Mouse (Mus musculus): ENCODE data around the gene Rbm38. TPM values are rescaled to one million over a fixed set of nuclear protein-coding genes. Genes with fewer than 3 reads are reported as not detected.

The Rbm38 gene
- polyA plus RNA-seq, 1 experiment = 16.3 TPM

DNA sequence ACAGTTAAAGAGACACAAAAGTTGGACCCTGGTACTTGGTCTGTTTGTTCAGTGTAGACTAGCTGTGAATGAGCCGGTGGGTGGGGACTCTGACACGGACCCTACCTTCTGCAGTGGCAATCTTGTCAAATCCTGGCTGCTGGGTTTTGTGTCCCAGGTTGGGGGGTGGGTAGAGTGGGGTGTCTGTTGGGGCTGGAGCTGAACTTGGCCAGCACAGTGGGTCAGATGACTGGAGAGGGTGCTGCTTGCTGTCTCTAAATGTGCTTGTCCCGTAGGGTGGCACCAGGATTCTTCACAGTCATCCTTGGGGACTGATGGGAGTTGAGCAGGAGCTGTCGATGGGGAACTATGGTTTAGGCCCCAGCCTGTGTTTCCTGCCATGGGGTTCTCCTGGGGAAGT is 3.7 kb downstream of the Rbm38 start:
- peaks cover 31% of the 10 kb centered on the region for H3K4me1 ChIP-seq (ENCODE audit: control insufficient read depth, insufficient read depth, low read length)
- H3K27ac ChIP-seq (ENCODE audit: insufficient read depth, low read depth, low read length) = no peak overlapping the region
- TF ChIP-seq POLR2A (IDR thresholded peaks at IDR 0.05; ENCODE audit: borderline replicate concordance, low read depth, low read length) = no peak
- TF ChIP-seq CTCF (IDR thresholded peaks at IDR 0.05; ENCODE audit: low read depth, low read length) = no peak
- no peak overlapping the region; the same call in 1 of the 2 replicates for H3K4me3 ChIP-seq (ENCODE audit: insufficient read depth, low read length)

DNA sequence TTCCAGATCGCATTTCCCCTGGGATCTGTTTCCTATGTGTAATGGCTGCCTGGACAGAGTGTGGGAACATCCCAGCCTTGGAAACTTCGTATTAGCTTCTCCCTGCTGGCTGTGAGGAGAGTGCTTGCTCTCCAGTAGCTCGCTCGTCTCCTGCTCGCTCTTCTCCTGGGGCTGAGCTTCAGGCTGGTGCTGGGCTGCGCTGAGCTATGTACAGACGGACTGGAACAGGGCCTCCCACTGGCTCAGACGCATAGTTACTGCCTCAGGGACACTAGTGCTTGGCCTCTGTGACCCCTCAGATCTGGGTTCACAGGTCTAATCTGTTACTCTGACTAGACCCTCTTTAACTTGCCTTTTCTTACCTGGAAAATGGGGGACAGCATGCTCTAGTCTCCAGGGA is 4.1 kb downstream of the Rbm38 start:
- Histone ChIP-seq H3K4me1 (ENCODE audit: control insufficient read depth, insufficient read depth, low read length) (peaks cover 27% of the 10 kb centered on the region), H3K27ac (ENCODE audit: insufficient read depth, low read depth, low read length) (no peak overlapping the region), H3K4me3 (ENCODE audit: insufficient read depth, low read length) (no peak overlapping the region)
- TF ChIP-seq CTCF (IDR thresholded peaks at IDR 0.05; ENCODE audit: low read depth, low read length) (no peak), POLR2A (IDR thresholded peaks at IDR 0.05; ENCODE audit: borderline replicate concordance, low read depth, low read length) (no peak)

DNA sequence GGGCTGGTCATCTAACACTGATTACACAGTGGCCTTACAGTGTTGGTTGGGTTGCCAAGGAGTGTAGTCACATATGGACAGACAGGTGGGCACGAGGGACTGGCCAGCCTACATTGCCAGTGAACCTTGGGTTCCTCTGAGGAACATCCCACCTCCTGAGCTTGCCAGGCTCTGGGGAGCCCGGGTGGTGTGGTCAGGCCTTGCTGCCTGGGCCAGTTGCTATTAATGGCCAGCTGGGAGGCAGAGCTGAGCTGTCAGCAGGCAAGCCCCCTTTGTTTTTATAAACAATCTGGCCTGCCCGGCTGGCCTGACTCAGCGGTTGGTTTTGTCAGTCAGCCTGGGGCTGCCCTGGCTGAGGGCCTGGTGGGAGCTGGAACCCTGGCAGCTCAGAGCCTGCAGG is 4.6 kb downstream of the Rbm38 start:
- H3K4me1 ChIP-seq (ENCODE audit: control insufficient read depth, insufficient read depth, low read length) = peaks cover 25% of the 10 kb centered on the region
- H3K27ac ChIP-seq (ENCODE audit: insufficient read depth, low read depth, low read length) = no peak overlapping the region
- no peak overlapping the region for H3K4me3 ChIP-seq (ENCODE audit: insufficient read depth, low read length)
- no peak for TF ChIP-seq CTCF (IDR thresholded peaks at IDR 0.05; ENCODE audit: low read depth, low read length)
- TF ChIP-seq POLR2A (IDR thresholded peaks at IDR 0.05; ENCODE audit: borderline replicate concordance, low read depth, low read length) = no peak

DNA sequence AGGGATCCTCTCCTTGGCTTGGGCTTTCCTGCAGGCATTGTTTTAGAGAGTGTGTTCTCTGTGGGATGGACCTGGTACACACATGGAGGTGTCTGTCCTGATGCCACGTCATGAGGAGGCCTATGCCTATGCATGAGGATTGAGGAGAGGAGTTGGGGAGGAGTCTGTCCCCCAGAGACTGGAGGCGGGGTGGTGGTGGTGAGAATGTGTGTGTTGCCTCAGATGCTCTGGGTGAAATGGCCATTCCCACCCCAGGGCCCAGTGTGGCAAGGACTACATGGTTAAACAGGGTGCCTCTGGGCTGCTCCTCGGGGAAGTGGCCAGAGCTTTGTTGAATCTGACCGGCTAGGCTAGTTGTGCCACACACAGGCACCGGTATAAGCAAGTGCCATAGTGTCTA is 6.0 kb downstream of the Rbm38 start:
- no peak for TF ChIP-seq CTCF (IDR thresholded peaks at IDR 0.05; ENCODE audit: low read depth, low read length)
- no peak for TF ChIP-seq POLR2A (IDR thresholded peaks at IDR 0.05; ENCODE audit: borderline replicate concordance, low read depth, low read length)
- Histone ChIP-seq H3K27ac (ENCODE audit: insufficient read depth, low read depth, low read length) (no peak overlapping the region), H3K4me1 (ENCODE audit: control insufficient read depth, insufficient read depth, low read length) (peaks cover 23% of the 10 kb centered on the region), H3K4me3 (ENCODE audit: insufficient read depth, low read length) (no peak overlapping the region)

DNA sequence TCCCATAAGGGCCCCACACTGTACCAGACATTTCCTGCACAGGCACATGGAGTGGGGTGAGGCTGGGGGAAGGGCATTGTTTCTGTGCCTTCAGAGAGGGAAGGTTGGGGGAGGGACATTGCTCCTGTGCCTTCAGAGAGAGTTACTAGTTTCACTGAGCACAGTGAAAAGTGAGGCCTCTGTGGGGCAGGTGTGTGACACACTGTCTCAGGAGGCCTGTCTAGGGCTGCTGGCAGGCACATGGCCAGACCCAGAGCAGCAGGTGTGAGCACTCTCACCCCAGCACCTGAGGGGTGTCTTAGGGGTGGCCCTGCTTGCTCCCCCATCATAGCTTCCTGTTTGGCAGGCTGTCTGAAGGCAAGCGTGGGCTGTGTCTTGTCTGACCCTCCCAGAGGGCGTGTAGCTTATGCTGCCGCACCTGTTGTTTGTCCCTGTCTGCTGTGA is 6.4 kb downstream of the Rbm38 start:
- Histone ChIP-seq H3K4me1 (ENCODE audit: control insufficient read depth, insufficient read depth, low read length) (peaks cover 23% of the 10 kb centered on the region), H3K27ac (ENCODE audit: insufficient read depth, low read depth, low read length) (no peak overlapping the region), H3K4me3 (ENCODE audit: insufficient read depth, low read length) (no peak overlapping the region)
- no peak for TF ChIP-seq CTCF (IDR thresholded peaks at IDR 0.05; ENCODE audit: low read depth, low read length)
- no peak for TF ChIP-seq POLR2A (IDR thresholded peaks at IDR 0.05; ENCODE audit: borderline replicate concordance, low read depth, low read length)

DNA sequence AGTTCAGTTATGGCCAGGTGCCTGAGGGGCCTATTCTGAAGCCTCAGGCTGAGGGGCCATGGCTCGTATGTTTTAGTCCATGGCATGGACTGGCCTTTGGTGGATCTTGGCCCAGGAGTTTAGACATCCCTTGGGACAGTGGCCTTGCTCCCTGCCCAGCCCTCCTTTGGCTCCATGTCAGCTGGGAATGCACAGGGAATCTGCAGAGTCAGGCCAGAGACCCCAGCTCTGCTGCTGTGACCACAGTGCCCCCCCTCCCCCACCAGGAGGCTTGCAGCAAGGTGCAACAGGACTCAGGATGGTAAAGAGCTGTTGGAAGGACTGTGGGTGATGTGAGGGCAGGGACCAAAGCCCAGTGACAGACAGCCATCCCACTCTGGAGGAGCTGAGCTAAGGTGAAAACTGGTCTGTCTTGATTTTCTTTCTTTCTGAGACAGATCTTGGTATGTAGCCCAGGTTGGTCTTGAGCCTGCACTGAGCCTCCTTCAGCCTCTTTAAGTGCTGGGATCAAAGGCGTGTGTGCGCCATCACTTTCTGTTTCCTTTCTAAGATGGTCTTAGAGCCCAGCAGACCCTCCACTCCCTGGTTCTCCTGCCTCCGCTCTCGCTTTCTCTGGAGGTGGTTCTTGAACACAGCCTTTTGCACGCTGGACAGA is 7.0 kb downstream of the Rbm38 start:
- no peak overlapping the region for H3K27ac ChIP-seq (ENCODE audit: insufficient read depth, low read depth, low read length)
- TF ChIP-seq CTCF (IDR thresholded peaks at IDR 0.05; ENCODE audit: low read depth, low read length) (no peak), POLR2A (IDR thresholded peaks at IDR 0.05; ENCODE audit: borderline replicate concordance, low read depth, low read length) (no peak)
- peaks cover 23% of the 10 kb centered on the region for H3K4me1 ChIP-seq (ENCODE audit: control insufficient read depth, insufficient read depth, low read length)
- H3K4me3 ChIP-seq (ENCODE audit: insufficient read depth, low read length) = no peak overlapping the region

DNA sequence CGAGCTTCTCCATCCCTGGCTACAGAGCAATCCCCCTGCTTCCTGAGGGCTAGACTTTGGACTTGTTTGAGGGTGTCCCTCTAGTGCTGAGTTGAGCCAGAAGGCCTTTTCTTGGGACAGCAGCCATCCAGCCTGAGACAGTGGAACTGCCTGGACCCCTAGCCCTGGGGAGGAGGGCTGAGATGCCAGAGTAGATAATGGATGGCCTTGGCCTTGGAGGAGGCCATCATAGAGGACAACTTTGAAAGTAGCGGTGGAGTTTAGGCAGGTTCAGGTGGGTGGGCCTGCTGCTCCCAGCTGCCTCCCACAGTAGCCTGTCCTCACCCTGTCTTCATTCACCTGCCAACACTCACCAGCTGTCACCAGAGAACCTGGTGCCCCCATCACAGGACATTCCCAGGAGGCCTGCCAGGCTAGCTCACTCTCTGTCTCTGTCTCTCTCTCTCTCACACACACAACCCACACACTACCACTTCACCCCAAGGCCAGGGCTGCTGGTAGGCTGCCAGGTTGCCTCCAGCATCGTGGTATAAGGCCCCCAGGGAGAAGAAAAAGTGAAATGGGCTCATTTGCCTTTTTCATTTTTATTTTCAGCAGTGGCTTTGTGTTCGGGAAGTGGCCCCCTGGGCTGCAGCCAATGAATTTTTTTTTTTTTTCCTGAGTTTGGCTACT is 7.7 kb downstream of the Rbm38 start:
- Histone ChIP-seq H3K4me1 (ENCODE audit: control insufficient read depth, insufficient read depth, low read length) (peaks cover 23% of the 10 kb centered on the region), H3K4me3 (ENCODE audit: insufficient read depth, low read length) (no peak overlapping the region), H3K27ac (ENCODE audit: insufficient read depth, low read depth, low read length) (no peak overlapping the region)
- TF ChIP-seq CTCF (IDR thresholded peaks at IDR 0.05; ENCODE audit: low read depth, low read length) = no peak
- no peak for TF ChIP-seq POLR2A (IDR thresholded peaks at IDR 0.05; ENCODE audit: borderline replicate concordance, low read depth, low read length)

DNA sequence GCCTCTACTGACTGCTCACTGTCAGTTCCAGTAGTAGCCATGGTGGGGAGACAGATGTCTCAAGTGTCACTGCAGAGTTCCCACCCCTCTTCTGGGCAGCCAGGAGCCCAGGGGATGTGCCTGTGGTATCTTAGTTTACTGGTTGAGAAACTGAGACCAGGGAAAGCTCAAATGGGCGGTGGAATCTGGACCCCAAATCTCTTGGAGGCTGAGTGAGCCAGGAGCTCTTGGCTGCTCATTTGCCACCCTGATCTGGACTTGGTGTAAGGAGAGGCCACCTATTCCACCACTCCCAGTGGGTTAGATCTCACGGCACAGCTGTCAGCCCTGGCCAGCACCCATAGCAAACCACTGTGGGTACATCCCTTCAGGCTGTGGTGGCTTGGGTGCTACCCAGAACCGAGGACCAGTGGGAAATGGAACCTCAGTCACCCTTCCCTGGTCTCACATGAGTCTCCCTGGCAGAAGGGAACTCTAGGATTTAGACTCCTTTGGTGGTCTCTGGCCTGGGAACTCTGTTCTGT is 8.3 kb downstream of the Rbm38 start:
- H3K27ac ChIP-seq (ENCODE audit: insufficient read depth, low read depth, low read length) = no peak overlapping the region
- H3K4me3 ChIP-seq (ENCODE audit: insufficient read depth, low read length) = no peak overlapping the region
- TF ChIP-seq POLR2A (IDR thresholded peaks at IDR 0.05; ENCODE audit: borderline replicate concordance, low read depth, low read length) (no peak), CTCF (IDR thresholded peaks at IDR 0.05; ENCODE audit: low read depth, low read length) (no peak)
- H3K4me1 ChIP-seq (ENCODE audit: control insufficient read depth, insufficient read depth, low read length) = peaks cover 17% of the 10 kb centered on the region

DNA sequence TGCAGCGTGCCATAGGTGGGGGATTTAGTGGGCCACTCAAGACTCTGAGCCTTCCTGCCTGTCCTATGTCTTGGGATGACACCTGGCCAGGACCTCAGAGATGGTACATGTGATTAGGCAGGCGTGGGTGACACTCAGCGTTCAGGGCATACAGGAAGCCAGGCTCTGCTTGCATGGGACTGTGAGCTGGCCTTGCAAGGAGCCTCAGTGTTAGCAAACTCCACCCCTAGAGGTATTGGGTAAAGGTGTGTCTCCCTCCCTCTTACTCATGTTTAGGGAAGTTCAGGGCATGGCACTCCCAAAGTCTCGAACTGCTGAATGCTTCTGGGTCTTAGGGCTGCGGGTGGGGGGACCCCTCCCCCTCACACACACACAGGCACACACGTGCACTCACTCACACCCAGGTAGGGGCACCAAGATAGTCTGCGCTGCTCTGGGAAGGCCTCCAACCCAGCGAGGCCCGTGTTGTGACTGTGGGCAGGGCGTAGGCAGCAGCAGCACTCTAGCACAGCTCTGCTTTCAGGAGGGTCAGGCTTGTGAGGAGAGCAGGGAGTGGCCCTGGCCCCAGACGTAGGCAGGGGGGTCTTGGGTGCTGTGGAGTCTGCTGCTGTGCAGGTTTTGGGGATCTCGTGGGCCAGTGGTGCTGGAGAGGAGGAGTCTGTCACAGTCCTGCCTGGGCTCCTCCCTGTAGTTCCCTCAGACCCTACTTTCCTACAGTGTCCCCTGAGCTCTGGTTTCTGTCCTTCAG is 10.5 kb downstream of the Rbm38 start:
- no peak for TF ChIP-seq POLR2A (IDR thresholded peaks at IDR 0.05; ENCODE audit: borderline replicate concordance, low read depth, low read length)
- no peak for TF ChIP-seq CTCF (IDR thresholded peaks at IDR 0.05; ENCODE audit: low read depth, low read length)
- no peak overlapping the region for H3K27ac ChIP-seq (ENCODE audit: insufficient read depth, low read depth, low read length)
- peaks cover 7% of the 10 kb centered on the region for H3K4me1 ChIP-seq (ENCODE audit: control insufficient read depth, insufficient read depth, low read length)
- H3K4me3 ChIP-seq (ENCODE audit: insufficient read depth, low read length) = no peak overlapping the region
